Mouse (Mus musculus) embryonic facial prominence, embryonic 11.5 days (tissue): Measurements from ENCODE around the gene Nell2. TPM values are rescaled to one million over a fixed set of nuclear protein-coding genes. Genes with fewer than 3 reads are reported as not detected.

Experiments used
- ATAC-seq: fragments of 200-750 bp; cut with Nextera tagmentation; replicated peaks from 2 replicates; pipeline ENCODE4 v1.8.0; 2017; ENCODE audit warnings: low read depth; ENCODE audit not compliant: insufficient number of reproducible peaks, low FRiP score, low TSS enrichment
- DNase-seq: peaks from one replicate; pipeline ENCODE4 v3.0.0-alpha.2; 2015; ENCODE audit warnings: low spot score
- H3K27ac ChIP-seq: fragments of 300-500 bp; sonication (generic); replicated peaks from 2 replicates; pipeline ENCODE4 v1.5.1; 2014; ENCODE audit warnings: mild to moderate bottlenecking, low read depth, low read length, control low read depth
- H3K27me3 ChIP-seq: fragments of 300-500 bp; sonication (generic); 2 replicates; pipeline ENCODE4 v1.6.1; 2014; ENCODE audit warnings: mild to moderate bottlenecking, low read length, moderate library complexity, mixed read lengths; ENCODE audit not compliant: control insufficient read depth, insufficient read depth
- H3K36me3 ChIP-seq: fragments of 300-500 bp; sonication (generic); replicated peaks from 2 replicates; pipeline ENCODE4 v1.6.1; 2014; ENCODE audit warnings: low read depth, mild to moderate bottlenecking, low read length, moderate library complexity, mixed read lengths; ENCODE audit not compliant: control insufficient read depth, insufficient read depth
- H3K4me1 ChIP-seq: fragments of 300-500 bp; sonication (generic); 2 replicates; pipeline ENCODE4 v1.6.1; 2014; ENCODE audit warnings: low read length, mixed read lengths; ENCODE audit not compliant: control insufficient read depth, insufficient read depth
- H3K4me2 ChIP-seq: fragments of 300-500 bp; sonication (generic); 2 replicates; pipeline ENCODE4 v1.6.1; 2014; ENCODE audit warnings: low read depth, mild to moderate bottlenecking, control low read depth, low read length, moderate library complexity
- H3K4me3 ChIP-seq: fragments of 300-500 bp; sonication (generic); 2 replicates; pipeline ENCODE4 v1.5.1; 2014; ENCODE audit warnings: low read depth, low read length, control low read depth
- H3K9ac ChIP-seq: fragments of 300-500 bp; sonication (generic); replicated peaks from 2 replicates; pipeline ENCODE4 v1.6.1; 2014; ENCODE audit warnings: mild to moderate bottlenecking, control low read depth, low read length
- H3K9me3 ChIP-seq: fragments of 300-500 bp; sonication (generic); replicated peaks from 2 replicates; pipeline ENCODE4 v1.6.1; 2016; ENCODE audit warnings: mild to moderate bottlenecking, low read length, inconsistent platforms, mixed read lengths; ENCODE audit not compliant: control insufficient read depth
- WGBS: fragments of 180-500 bp; shearing (Covaris S2); extraction: QIAGEN DNeasy Blood & Tissue Kit; methylation state at CpG from one replicate; pipeline ENCODE4 v1.1.7; 2014; 5-methylcytosine and 5-hydroxymethylcytosine counted together
- polyA plus RNA-seq: library from polyadenylated mRNA; unstranded; fragments of >200 nt; fragmentation: Nextera tagmentation; extraction: Ambion mirVana; gene quantifications from 2 replicates; pipeline ENCODE4 v1.2.1, GENCODE M21; 2014

Gene Nell2
- polyA plus RNA-seq, 1 experiment from 2014 or later: 24.5 TPM

GRCm38 (mm10) chr15:95209186-95209585 lies 319.2 kb downstream of the Nell2 start:
- no peaks in the 10 kb centered on the region for H3K9me3 ChIP-seq
- H3K27me3 ChIP-seq: no peaks in the 10 kb centered on the region
- no peak overlapping the region for H3K4me2 ChIP-seq
- no peak overlapping the region for H3K4me3 ChIP-seq
- no peak overlapping the region for H3K27ac ChIP-seq
- ATAC-seq: no peak
- no peak for DNase-seq
- H3K4me1 ChIP-seq: no peaks in the 10 kb centered on the region
- 78% methylated on average over 4 of the region's 4 CpGs for WGBS
- no peaks in the 10 kb centered on the region for H3K36me3 ChIP-seq
- H3K9ac ChIP-seq: no peak overlapping the region

DNA sequence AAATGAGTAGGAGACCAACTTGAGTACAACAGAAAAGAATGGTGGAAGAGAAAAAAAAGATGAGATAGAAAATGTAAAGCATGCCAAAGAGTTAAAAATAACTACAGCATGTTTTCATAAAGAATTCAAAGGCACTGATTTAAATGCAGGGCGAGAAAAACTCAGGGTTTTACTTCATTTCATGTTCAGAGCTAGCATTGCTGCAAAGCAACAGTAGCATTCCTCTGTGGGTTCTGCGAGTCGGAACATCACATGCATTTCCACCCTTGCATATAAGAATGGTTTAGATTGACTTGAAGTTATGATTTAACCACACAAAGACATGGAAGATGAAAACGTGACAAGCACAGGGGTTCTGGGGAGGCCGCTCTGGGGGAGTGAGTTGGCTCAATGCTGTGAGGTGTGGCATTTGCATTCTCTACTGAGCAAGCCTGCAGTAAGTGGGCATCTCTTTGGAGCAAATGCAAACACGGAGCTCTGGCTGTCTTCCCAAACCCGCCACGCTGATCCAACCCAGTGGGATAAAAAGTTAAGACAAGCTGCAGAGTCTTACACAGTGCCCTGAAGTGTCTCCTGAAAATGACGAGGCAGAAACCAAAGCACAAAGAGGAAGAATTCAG lies 334.6 kb downstream of the Nell2 start:
- no peak overlapping the region for H3K4me2 ChIP-seq
- WGBS: 72% methylated on average over 9 of the region's 9 CpGs

GRCm38 (mm10) chr15:95192951-95193350 lies 335.4 kb downstream of the Nell2 start:
- no peak overlapping the region for H3K9ac ChIP-seq
- ATAC-seq (no peak), DNase-seq (no peak)
- 81% methylated on average over 8 of the region's 8 CpGs for WGBS
- no peaks in the 10 kb centered on the region for H3K27me3 ChIP-seq
- no peak overlapping the region for H3K4me2 ChIP-seq
- H3K4me1 ChIP-seq: no peaks in the 10 kb centered on the region
- H3K27ac ChIP-seq: no peak overlapping the region
- H3K36me3 ChIP-seq: no peaks in the 10 kb centered on the region
- no peaks in the 10 kb centered on the region for H3K9me3 ChIP-seq
- no peak overlapping the region for H3K4me3 ChIP-seq

More for the DNA sequence above, 334.6 kb downstream of the Nell2 start:
- ATAC-seq (no peak), DNase-seq (no peak)
- no peak overlapping the region for H3K4me3 ChIP-seq
- H3K9ac ChIP-seq: no peak overlapping the region
- no peak overlapping the region for H3K27ac ChIP-seq
- H3K9me3 ChIP-seq: no peaks in the 10 kb centered on the region
- H3K36me3 ChIP-seq: no peaks in the 10 kb centered on the region
- no peaks in the 10 kb centered on the region for H3K4me1 ChIP-seq
- H3K27me3 ChIP-seq: no peaks in the 10 kb centered on the region

- Histone ChIP-seq H3K4me1 (no peaks in the 10 kb centered on the region), H3K9ac (no peak overlapping the region), H3K4me2 (no peak overlapping the region), H3K9me3 (no peaks in the 10 kb centered on the region), H3K36me3 (no peaks in the 10 kb centered on the region), H3K27me3 (no peaks in the 10 kb centered on the region), H3K4me3 (no peak overlapping the region), H3K27ac (no peak overlapping the region)
- WGBS: 67% methylated on average over 10 of the region's 10 CpGs
- ATAC-seq (no peak), DNase-seq (no peak)
These were observed 342.1 kb downstream of the Nell2 start for GRCm38 (mm10) chr15:95186226-95186625.

- no peaks in the 10 kb centered on the region for H3K4me1 ChIP-seq
- no peak overlapping the region for H3K4me3 ChIP-seq
- H3K9me3 ChIP-seq: no peaks in the 10 kb centered on the region
- no peaks in the 10 kb centered on the region for H3K36me3 ChIP-seq
- H3K27me3 ChIP-seq: no peaks in the 10 kb centered on the region
- H3K9ac ChIP-seq: no peak overlapping the region
- DNase-seq (no peak), ATAC-seq (no peak)
- 59% methylated on average over 9 of the region's 9 CpGs for WGBS
- no peak overlapping the region for H3K27ac ChIP-seq
- no peak overlapping the region for H3K4me2 ChIP-seq
These were observed 342.9 kb downstream of the Nell2 start for GRCm38 (mm10) chr15:95185419-95185818.

DNA sequence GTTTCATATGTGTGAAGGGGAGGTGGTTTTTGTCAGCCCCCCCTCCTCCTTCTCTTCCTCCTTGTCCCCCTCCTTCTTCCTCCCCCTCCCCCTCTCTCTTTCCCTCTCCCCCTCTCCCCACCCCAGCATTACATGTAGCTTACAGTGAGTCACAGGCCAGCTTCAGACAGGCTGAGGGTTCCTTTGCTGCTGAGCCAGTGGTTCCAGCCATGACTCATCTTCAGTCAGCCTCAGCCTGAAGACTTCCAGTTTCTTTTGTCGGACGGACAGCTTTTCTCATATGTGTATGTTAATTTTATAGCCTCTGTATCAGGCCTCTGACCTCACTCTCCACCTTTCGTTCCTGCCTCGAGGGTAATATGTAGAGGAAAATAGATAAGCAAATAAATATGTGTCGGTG lies 344.9 kb downstream of the Nell2 start:
- 76% methylated on average over 5 of the region's 5 CpGs for WGBS
- Histone ChIP-seq H3K27ac (no peak overlapping the region), H3K9me3 (no peaks in the 10 kb centered on the region), H3K4me3 (no peak overlapping the region), H3K9ac (no peak overlapping the region), H3K4me2 (no peak overlapping the region), H3K36me3 (no peaks in the 10 kb centered on the region), H3K27me3 (no peaks in the 10 kb centered on the region), H3K4me1 (no peaks in the 10 kb centered on the region)
- ATAC-seq (no peak), DNase-seq (no peak)

DNA sequence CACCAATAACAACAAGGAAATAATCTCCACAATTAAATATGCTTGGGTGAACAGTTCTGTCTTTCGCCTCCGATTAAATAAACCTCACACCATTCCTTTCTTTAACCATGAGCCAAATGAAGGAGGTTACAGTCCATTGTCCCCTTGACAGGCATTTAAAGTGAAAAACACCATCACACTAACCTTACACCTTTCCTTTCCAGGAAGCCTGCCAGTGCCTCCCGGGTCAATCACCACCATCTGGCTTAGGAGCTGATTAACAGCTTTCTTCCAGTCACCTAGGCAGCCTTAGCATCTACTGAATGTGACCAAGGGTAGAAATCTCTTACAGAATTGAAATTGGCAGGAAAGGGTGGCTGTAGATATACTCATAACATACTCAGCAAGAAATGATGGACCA lies 371.5 kb downstream of the Nell2 start:
- Histone ChIP-seq H3K9ac (no peak overlapping the region), H3K36me3 (no peaks in the 10 kb centered on the region), H3K27me3 (no peaks in the 10 kb centered on the region), H3K4me1 (no peaks in the 10 kb centered on the region), H3K4me2 (no peak overlapping the region), H3K4me3 (no peak overlapping the region), H3K9me3 (no peaks in the 10 kb centered on the region), H3K27ac (no peak overlapping the region)
- ATAC-seq (no peak), DNase-seq (no peak)
- WGBS: 67% methylated on average over 3 of the region's 3 CpGs

- 91% methylated on average over 2 of the region's 2 CpGs for WGBS
These were observed 383.2 kb downstream of the Nell2 start for GRCm38 (mm10) chr15:95145118-95145517.

More at GRCm38 (mm10) chr15:95145118-95145517, 383.2 kb downstream of the Nell2 start:
- Histone ChIP-seq H3K4me3 (no peak overlapping the region), H3K27ac (no peak overlapping the region), H3K4me2 (no peak overlapping the region), H3K36me3 (no peaks in the 10 kb centered on the region), H3K4me1 (no peaks in the 10 kb centered on the region), H3K27me3 (no peaks in the 10 kb centered on the region), H3K9me3 (no peaks in the 10 kb centered on the region), H3K9ac (no peak overlapping the region)
- DNase-seq (no peak), ATAC-seq (no peak)
